Mouse (Mus musculus) heart, postnatal 0 days (tissue): ENCODE measurements at regions not wholly inside any gene's neighbourhood (a gene's known extent, or its start where the extent isn't known, plus 50 kb on each side); places are given as distances from the start of the nearest gene placed in this dataset.

Source experiments
- CTCF ChIP-seq: IDR thresholded peaks from 2 replicates; pipeline ENCODE4 v1.5.1; 2016; ENCODE audit warnings: antibody characterized with exemption, control low read depth, low read depth
- EP300 ChIP-seq: IDR thresholded peaks from 2 replicates; pipeline ENCODE4 v1.6.1; 2016; ENCODE audit warnings: antibody characterized with exemption, low read depth

- TF ChIP-seq CTCF (no peak), EP300 (no peak)
Observed at GRCm38 (mm10) chr8:67199213-67199612, 324.4 kb upstream of the Nat3 start.
